Mouse (Mus musculus) ES-Bruce4 (cell line): ENCODE data around the gene Pkd1l3.

Experiments
- CTCF ChIP-seq: IDR thresholded peaks from one replicate; pipeline ENCODE4 v1.8.1; 2011; ENCODE audit warnings: low read depth, low read length
- POLR2A ChIP-seq: IDR thresholded peaks from one replicate; pipeline ENCODE4 v1.8.1; 2011; ENCODE audit warnings: low read length; ENCODE audit not compliant: insufficient read depth

DNA sequence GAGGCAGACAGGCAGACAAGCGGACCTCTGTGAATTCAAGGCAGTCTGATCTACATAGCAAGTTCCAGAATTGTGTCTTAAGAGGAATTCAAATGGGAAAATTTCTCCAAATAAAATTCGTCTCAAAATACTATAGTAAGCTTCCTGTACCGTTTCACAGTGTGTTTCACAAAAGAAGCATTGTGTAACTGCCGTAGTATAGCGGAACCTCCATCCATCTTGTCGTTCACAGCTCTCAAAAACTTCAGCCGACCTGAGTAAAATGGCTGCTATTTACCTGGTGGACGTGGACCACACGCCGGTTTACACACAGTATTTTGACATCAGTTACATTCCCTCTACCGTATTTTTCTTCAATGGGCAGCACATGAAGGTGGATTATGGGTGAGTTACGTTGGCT lies 43.2 kb upstream of the Pkd1l3 start:
- TF ChIP-seq POLR2A (no peak), CTCF (no peak)
